Mouse (Mus musculus) embryo, embryonic 10.5 days (tissue): ENCODE measurements around the gene Gclc.

Experiments used
- DNase-seq: peaks from one replicate; pipeline ENCODE4 v3.0.0-alpha.2; 2015; ENCODE audit warnings: low spot score

Gene Gclc

GRCm38 (mm10) chr9:77785466-77785865, 31.1 kb downstream of the Gclc start:
- no peak for DNase-seq

GRCm38 (mm10) chr9:77787936-77788335, 33.6 kb downstream of the Gclc start:
- DNase-seq: no peak

- no peak for DNase-seq
These were observed 35.4 kb downstream of the Gclc start for GRCm38 (mm10) chr9:77789615-77790348.

DNA sequence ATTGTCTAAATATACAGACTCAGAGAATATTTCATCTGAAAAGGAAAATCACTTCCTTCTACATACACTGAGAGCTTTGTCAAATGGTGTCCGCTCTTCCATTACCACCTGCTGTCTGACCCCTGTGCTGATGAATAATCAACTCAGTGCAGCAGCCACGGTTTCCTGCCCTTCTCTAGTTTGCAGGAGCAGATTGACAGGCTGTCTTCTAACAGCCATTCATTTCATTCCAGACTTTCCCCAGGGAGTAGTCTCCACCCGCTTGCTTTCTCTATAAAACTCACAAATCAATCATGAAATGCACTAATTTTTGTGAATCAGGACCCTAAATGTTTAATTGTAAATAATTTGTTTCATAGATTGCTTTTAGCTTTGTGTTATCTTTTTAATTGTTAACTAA, 39.5 kb downstream of the Gclc start:
- DNase-seq: no peak

DNA sequence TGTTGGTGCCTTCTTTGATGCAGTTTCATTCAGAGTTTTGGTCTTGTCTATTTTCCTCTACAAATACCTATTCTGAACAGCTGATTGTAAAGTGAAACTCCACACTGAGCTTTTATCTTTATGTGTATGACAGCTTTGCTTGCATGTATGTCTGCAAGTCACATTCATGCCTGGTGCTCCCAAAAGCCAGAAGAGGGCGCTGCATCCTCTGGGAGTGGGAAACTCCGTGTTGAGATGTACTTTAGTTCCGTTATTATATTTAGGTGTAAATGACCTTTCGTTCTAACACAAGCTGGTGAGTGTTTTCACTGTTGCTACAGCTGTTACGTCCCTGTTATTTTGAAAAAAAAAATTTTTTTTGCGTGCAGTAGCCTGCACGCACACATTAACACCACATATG, 48.1 kb downstream of the Gclc start:
- peak; percentile 74 for DNase-seq

- no peak for DNase-seq
These were observed 52.1 kb downstream of the Gclc start for GRCm38 (mm10) chr9:77806426-77806825.

DNA sequence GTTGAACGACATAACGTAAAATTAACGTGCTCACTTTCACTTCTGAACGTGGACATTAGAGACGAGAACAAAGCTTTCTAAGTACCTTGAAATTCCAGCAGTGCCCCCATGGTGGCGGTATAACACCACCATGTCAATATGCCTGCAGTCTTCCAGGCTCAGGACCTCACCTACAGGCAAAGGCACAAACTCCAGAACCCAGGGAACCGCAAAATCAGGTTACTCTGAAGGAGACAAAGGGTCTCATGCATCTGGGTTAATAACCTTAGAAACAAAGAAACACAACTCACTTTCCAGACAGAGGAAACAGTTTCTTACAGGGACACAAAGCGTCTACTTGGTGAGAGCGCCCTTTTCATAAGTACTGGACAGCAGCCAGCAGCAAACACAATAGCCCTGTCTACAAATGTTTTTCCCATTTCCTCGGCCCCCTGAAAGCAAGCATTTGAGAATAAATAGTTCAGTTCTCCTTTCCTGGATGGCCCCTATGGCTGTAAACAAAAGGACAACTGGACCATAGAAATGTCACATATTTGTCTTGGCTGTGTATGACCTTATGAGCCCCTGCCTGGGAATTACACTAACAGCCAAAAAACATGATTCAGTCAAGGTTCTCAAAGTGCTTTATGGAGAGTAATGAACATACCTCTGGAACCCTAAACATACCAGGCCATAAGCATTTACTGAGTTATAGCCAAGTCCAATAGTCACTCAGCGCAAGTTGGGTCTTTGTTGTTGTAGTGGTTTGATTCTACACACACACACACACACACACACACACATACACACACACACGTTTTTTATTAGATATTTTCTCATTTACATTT, 52.7 kb downstream of the Gclc start:
- DNase-seq: peak; percentile 95

DNA sequence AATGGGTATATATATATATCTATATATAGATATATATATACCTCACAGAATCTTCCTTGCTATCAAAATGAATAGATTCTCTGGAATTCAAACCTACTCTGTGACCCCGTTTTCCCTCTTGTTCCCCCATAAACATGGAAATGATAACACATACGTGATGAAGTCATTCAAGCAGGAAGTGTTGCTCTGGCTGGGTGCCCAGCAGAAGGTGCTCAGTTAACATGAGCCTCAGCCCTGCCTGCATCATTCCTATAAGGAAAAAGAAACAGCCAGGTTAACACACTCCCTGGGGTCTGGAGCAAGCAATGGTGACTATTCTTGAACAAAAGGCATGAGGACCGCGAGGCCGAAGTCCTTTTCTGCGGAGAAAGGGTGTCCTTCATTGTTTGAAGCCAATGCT, 54.1 kb downstream of the Gclc start:
- DNase-seq: no peak

DNA sequence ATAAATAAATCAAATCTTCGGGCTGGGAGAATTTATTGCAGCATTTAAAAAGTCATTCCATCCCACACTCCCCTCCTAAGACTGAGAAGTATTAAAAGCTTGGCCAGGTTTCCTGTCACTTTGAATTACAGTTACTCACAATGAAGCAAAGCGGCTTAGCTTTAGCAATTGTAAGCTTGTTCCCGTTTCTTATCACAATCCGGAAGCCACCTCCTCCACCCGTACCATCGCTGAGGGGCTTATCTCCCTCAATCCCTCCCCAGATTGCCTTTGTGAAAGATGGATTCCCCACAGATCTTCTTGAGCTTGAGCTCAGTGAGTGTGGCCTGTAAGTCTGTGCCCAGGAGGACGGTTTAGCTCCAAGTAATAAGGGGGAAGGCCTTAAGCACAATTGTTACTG, 64.5 kb downstream of the Gclc start:
- DNase-seq: no peak

- DNase-seq: no peak
These were observed 65.0 kb downstream of the Gclc start for GRCm38 (mm10) chr9:77819318-77819717.

GRCm38 (mm10) chr9:77820836-77821235, 66.5 kb downstream of the Gclc start:
- DNase-seq: no peak

- peak; percentile 68 for DNase-seq
These were observed 71.1 kb downstream of the Gclc start for GRCm38 (mm10) chr9:77825380-77825961.

DNA sequence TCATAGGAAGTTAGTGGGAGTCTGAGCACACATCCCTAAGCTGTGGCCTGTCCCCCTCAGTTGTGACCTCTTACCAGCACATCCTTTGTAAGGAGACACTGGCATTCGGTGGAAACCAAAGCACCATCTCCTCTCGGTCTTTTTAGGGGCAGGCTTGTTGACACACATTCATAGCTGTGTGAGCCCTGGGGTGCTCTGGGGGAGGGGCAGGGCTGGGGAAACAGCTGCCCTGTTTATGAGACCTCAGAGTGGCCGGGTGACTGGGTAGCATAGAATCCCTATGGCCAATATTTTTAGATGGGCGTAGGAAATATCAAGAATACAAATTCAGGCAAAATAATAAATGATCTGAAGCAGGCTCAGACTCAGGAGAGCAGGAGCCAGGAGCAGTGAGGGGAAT, 71.9 kb downstream of the Gclc start:
- no peak for DNase-seq

- DNase-seq: no peak
These were observed 74.2 kb downstream of the Gclc start for GRCm38 (mm10) chr9:77828531-77828965.

- no peak for DNase-seq
These were observed 80.1 kb downstream of the Gclc start for GRCm38 (mm10) chr9:77834259-77834993.

- DNase-seq: no peak
These were observed 80.8 kb downstream of the Gclc start for GRCm38 (mm10) chr9:77835122-77835521.

GRCm38 (mm10) chr9:77835756-77836155, 81.4 kb downstream of the Gclc start:
- DNase-seq: no peak

DNA sequence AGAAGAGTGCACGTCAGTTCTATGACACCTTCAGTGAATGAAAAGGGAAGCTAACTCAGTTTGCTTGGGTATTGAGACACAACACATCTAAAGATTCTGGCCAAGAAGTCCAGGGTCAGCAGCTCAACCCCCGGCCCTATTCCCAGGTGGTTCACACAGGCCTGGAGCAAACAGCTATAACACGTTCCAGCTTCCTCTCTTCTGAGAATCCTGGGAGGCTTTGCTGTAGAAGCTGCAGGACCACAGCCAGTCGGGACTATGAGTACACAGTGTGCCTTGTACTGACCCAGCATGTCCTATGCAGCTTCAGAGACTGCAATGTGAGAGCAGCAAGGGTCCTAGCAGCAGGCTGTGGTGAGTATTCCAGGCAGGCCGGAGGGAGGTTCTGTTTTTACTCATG, 84.3 kb downstream of the Gclc start:
- DNase-seq: no peak
